Mouse (Mus musculus): ENCODE data around the gene Lrrc8b.

GRCm38 (mm10) chr5:105440992-105441535, 25.5 kb downstream of the Lrrc8b start:
- TF ChIP-seq CTCF (IDR thresholded peaks at IDR 0.05; ENCODE audit: borderline replicate concordance, control insufficient read depth, extremely low read depth, insufficient read depth, low read length, poor library complexity) (no peak), POLR2A (IDR thresholded peaks at IDR 0.05; ENCODE audit: control insufficient read depth, extremely low read depth, insufficient read depth, low read length, poor library complexity) (no peak)
